Mouse (Mus musculus) forebrain, postnatal 0 days (tissue): ENCODE data around the gene Snrpe. TPM values are rescaled to one million over a fixed set of nuclear protein-coding genes. Genes with fewer than 3 reads are reported as not detected.
A peak's percentile ranks its signal among the peaks of the same experiment; 100 is the strongest.

Experiments used
- ATAC-seq: fragments of 200-750 bp; cut with Nextera tagmentation; 2 replicates; pipeline ENCODE4 v1.8.0; 2017; ENCODE audit warnings: mild to moderate bottlenecking, moderate library complexity
- DNase-seq: peaks from one replicate; pipeline ENCODE4 v3.0.0-alpha.2; 2015
- H3K27ac ChIP-seq: fragments of 300-500 bp; sonication (generic); 2 replicates; pipeline ENCODE4 v1.5.1; 2014; ENCODE audit warnings: low read depth, mild to moderate bottlenecking, antibody characterized with exemption, low read length, moderate library complexity, mixed read lengths
- H3K27me3 ChIP-seq: fragments of 300-500 bp; sonication (generic); 2 replicates; pipeline ENCODE4 v1.6.1; 2014; ENCODE audit warnings: mild to moderate bottlenecking, low read length, mixed read lengths; ENCODE audit not compliant: insufficient read depth
- H3K36me3 ChIP-seq: fragments of 300-500 bp; sonication (generic); 2 replicates; pipeline ENCODE4 v1.6.1; 2014; ENCODE audit warnings: mild to moderate bottlenecking, moderate library complexity; ENCODE audit not compliant: insufficient read depth
- H3K4me1 ChIP-seq: fragments of 300-500 bp; sonication (generic); 2 replicates; pipeline ENCODE4 v1.6.1; 2014; ENCODE audit warnings: antibody characterized with exemption; ENCODE audit not compliant: insufficient read depth
- H3K4me2 ChIP-seq: fragments of 300-500 bp; sonication (generic); 2 replicates; pipeline ENCODE4 v1.6.1; 2014; ENCODE audit warnings: low read depth, mild to moderate bottlenecking, moderate library complexity
- H3K4me3 ChIP-seq: fragments of 300-500 bp; sonication (generic); 2 replicates; pipeline ENCODE4 v1.5.1; 2014; ENCODE audit warnings: low read depth, low read length, mixed read lengths
- H3K9ac ChIP-seq: fragments of 300-500 bp; sonication (generic); 2 replicates; pipeline ENCODE4 v1.6.1; 2014; ENCODE audit warnings: mild to moderate bottlenecking
- H3K9me3 ChIP-seq: fragments of 300-500 bp; sonication (generic); 2 replicates; pipeline ENCODE4 v1.6.1; 2016; ENCODE audit warnings: low read length
- CTCF ChIP-seq: sonication (generic); IDR thresholded peaks from 2 replicates; pipeline ENCODE4 v1.5.1; 2016; ENCODE audit warnings: antibody characterized with exemption, control low read depth, low read depth
- WGBS: fragments of 180-500 bp; shearing (Covaris S2); extraction: QIAGEN DNeasy Blood & Tissue Kit; methylation state at CpG from one replicate; pipeline ENCODE4 v1.1.7; 2014; 5-methylcytosine and 5-hydroxymethylcytosine counted together
- polyA plus RNA-seq: library from polyadenylated mRNA; unstranded; fragments of >200 nt; fragmentation: Nextera tagmentation; extraction: Ambion mirVana; gene quantifications from 2 replicates; pipeline ENCODE4 v1.2.1, GENCODE M21; 2015
- total RNA-seq: library from RNA; depleted of rRNA; stranded (reverse); fragments of >200 nt; gene quantifications from 2 replicates; pipeline ENCODE4 v1.2.3, GENCODE M21; 2014; rRNA removed

Snrpe gene
- total RNA-seq (199 and 291 TPM in 2 replicates), polyA plus RNA-seq (418 and 566 TPM in 2 replicates)

GRCm38 (mm10) chr1:133609771-133610502 is at the start of gene Snrpe:
Gene Snrpe, minus strand, starts transcription at chr1:133610291.
- ATAC-seq (peak; percentile 99), DNase-seq (peak; percentile 99)
- Histone ChIP-seq H3K27ac (peak within 1 kb of the TSS; percentile 89), H3K4me3 (peak within 1 kb of the TSS; percentile 98), H3K4me1 (no peaks in the 10 kb centered on the region), H3K9ac (peak within 1 kb of the TSS; percentile 94), H3K36me3 (peaks cover 29% of the 10 kb centered on the region), H3K4me2 (peak within 1 kb of the TSS; percentile 51), H3K27me3 (no peaks in the 10 kb centered on the region), H3K9me3 (no peaks in the 10 kb centered on the region)
- 1% methylated on average over 72 of the region's 73 CpGs for WGBS
- TF ChIP-seq CTCF = peak; percentile 99

DNA sequence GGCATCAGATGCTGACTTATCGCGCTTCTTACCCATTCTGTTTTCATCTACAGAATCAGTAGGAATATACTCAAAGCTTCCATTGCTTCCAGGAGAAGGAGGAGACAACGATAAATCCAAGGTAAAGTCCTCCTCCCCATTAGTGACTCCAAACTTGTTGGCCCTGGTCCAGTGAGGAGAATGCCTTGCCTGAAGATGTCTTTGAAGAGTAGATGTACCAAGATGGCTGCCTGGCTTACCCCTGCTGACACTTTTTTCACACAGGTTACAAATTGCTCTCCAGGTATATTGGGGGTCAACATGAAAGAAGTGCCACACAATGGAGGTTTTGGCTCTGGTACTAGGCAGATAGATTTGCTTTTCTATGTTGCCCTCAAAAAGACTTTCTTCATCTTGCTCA is 48.8 kb upstream of the Snrpe start:
- 82% methylated on average over 3 of the region's 3 CpGs for WGBS
- no peak overlapping the region for H3K4me2 ChIP-seq
- DNase-seq (no peak), ATAC-seq (no peak)
- peaks cover 11% of the 10 kb centered on the region; the same call in 1 of the 2 replicates for H3K36me3 ChIP-seq
- H3K4me1 ChIP-seq = peaks cover 27% of the 10 kb centered on the region
- no peak overlapping the region for H3K4me3 ChIP-seq
- H3K9ac ChIP-seq = no peak overlapping the region
- H3K9me3 ChIP-seq = no peaks in the 10 kb centered on the region
- no peak overlapping the region for H3K27ac ChIP-seq
- H3K27me3 ChIP-seq = no peaks in the 10 kb centered on the region
- TF ChIP-seq CTCF = no peak

DNA sequence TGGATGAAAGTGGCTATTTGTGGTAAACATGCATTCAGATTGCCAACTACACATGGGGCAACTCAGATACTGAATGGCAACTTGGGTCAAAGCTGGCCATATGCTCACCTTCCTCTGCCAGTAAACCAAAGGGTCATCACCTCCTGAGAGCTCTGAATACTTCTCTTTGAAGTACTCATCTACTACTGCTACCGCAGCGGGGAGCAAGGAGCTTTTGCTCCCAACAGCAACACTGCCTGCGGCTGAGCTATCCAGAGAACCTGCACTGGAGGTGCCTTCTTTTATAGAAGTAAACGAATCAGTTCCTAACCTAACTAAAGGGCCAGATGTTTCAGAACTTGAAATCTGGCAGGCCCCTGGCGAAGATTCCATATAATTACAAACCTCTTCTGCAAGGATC is 46.7 kb upstream of the Snrpe start:
- 69% methylated on average over 5 of the region's 5 CpGs for WGBS
- no peak for ATAC-seq
- Histone ChIP-seq H3K4me3 (no peak overlapping the region), H3K4me1 (peaks cover 27% of the 10 kb centered on the region), H3K27me3 (no peaks in the 10 kb centered on the region), H3K4me2 (no peak overlapping the region), H3K27ac (no peak overlapping the region), H3K9ac (no peak overlapping the region), H3K36me3 (peaks cover 11% of the 10 kb centered on the region; the same call in 1 of the 2 replicates), H3K9me3 (no peaks in the 10 kb centered on the region)
- DNase-seq = no peak
- no peak for TF ChIP-seq CTCF

- Histone ChIP-seq H3K4me1 (peaks cover 13% of the 10 kb centered on the region; the same call in 1 of the 2 replicates), H3K27ac (no peak overlapping the region), H3K9ac (no peak overlapping the region), H3K9me3 (no peaks in the 10 kb centered on the region), H3K27me3 (no peaks in the 10 kb centered on the region), H3K4me3 (no peak overlapping the region), H3K4me2 (no peak overlapping the region), H3K36me3 (peaks cover 11% of the 10 kb centered on the region; the same call in 1 of the 2 replicates)
- WGBS = 84% methylated on average over 1 of the region's 1 CpGs
- no peak for TF ChIP-seq CTCF
- no peak for DNase-seq
- no peak for ATAC-seq
These were observed 42.9 kb upstream of the Snrpe start for GRCm38 (mm10) chr1:133653033-133653432.

DNA sequence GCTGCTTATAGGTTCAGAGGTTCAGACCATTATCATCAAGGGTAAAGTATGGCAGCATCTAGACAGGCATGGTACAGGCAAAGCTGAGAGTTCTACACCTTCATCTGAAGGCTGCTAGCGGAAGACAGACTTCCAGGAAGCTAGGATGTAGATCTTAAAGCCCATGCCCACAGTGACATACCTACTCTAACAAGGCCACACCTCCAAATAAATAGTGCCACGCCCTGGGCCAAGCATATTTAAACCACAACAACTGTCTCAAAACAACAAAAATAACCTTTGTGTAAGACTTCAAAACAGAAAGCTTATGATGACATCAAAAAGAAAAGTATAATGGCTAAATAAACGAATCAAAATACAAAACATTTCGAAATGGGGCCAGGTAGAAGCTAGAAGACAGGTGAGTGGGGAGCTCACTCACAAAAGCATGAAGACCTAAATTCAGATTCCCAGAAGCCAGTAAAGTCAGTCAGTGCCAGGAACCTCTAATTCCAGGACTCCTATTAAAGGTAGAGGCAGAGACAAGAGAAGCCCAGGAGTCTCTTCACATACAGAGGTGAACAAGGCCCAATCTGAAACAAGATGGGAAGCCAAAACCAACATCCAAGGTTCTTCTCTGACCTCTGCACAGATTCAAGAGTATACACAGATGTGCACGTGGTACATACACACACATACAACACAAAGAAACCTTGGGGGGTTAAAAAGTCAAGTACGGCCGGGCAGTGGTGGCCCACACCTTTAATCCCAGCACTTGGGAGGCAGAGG is 40.4 kb upstream of the Snrpe start:
- no peak overlapping the region for H3K4me3 ChIP-seq
- H3K36me3 ChIP-seq = peaks cover 18% of the 10 kb centered on the region
- TF ChIP-seq CTCF = no peak
- DNase-seq (no peak), ATAC-seq (no peak)
- H3K9ac ChIP-seq = no peak overlapping the region
- H3K27me3 ChIP-seq = no peaks in the 10 kb centered on the region
- H3K4me1 ChIP-seq = no peaks in the 10 kb centered on the region
- H3K27ac ChIP-seq = no peak overlapping the region
- H3K9me3 ChIP-seq = no peaks in the 10 kb centered on the region
- 95% methylated on average over 7 of the region's 7 CpGs for WGBS
- H3K4me2 ChIP-seq = no peak overlapping the region

DNA sequence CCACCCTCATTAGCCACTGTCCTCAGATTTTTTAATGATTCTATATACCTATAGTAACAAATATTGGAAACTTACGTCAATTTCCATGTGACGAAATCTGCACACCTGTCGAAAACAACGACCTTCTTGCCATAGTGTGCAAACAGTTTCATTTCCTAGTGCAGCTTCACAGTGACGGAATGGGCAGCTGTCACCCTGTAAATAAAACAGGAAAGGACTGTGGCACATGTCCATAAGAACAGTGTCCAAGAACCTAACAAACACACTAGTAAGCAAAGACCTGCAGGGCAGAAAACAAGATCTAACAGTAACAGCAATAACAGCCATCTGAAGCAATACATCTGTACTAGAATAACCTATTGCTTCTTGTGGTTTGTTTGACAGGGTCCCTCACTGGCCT is 35.6 kb upstream of the Snrpe start:
- DNase-seq (no peak), ATAC-seq (no peak)
- H3K4me3 ChIP-seq = no peak overlapping the region
- H3K4me1 ChIP-seq = no peaks in the 10 kb centered on the region
- peaks cover 52% of the 10 kb centered on the region for H3K36me3 ChIP-seq
- TF ChIP-seq CTCF = no peak
- 96% methylated on average over 5 of the region's 5 CpGs for WGBS
- no peak overlapping the region for H3K4me2 ChIP-seq
- no peaks in the 10 kb centered on the region for H3K9me3 ChIP-seq
- no peak overlapping the region for H3K27ac ChIP-seq
- H3K9ac ChIP-seq = no peak overlapping the region
- no peaks in the 10 kb centered on the region for H3K27me3 ChIP-seq

GRCm38 (mm10) chr1:133641163-133641562 is 31.1 kb upstream of the Snrpe start:
- ATAC-seq (no peak), DNase-seq (no peak)
- Histone ChIP-seq H3K4me3 (no peak overlapping the region), H3K27ac (no peak overlapping the region), H3K4me2 (no peak overlapping the region), H3K9me3 (no peaks in the 10 kb centered on the region), H3K27me3 (no peaks in the 10 kb centered on the region), H3K36me3 (peaks cover 80% of the 10 kb centered on the region), H3K9ac (no peak overlapping the region), H3K4me1 (no peaks in the 10 kb centered on the region)
- TF ChIP-seq CTCF = no peak
- 95% methylated on average over 2 of the region's 2 CpGs for WGBS
